Mouse (Mus musculus): ENCODE data around the gene Ergic1. TPM values are rescaled to one million over a fixed set of nuclear protein-coding genes. Genes with fewer than 3 reads are reported as not detected.

Gene Ergic1
- polyA plus RNA-seq, 1 experiment from 2014 or later = 130 TPM

DNA sequence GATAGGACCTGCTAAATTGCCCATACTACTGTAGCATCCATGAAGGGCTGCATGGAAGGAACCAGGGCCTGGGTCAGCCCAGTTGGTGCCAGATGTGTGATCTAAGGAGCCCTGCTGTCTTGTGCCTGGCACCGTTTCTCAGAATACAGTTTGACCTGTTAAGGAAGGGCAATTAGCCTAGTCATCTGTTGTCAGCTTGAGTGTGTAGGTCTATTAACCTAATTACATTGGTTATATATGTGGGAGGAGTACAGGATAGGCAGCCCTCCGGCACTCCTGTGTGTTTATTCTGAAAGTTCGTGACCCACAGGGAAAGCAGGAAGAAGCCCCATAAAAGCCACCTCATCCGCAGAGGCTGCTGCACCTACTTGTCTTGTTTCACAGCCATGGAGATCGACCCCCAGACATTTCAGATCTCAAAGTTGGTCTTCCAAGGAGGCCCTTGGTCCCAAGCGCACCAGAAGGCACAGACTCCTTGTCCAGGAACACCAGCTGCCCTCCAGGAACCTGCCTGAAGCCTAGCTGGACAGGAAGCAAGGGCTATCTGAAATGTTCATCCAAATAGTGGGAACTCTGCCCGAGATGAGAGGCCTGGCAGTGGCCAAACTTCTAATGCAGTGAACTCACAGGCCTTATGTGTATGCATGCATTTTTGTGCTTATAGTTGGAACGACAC, 6.0 kb downstream of the Ergic1 start:
- 42% methylated on average over 8 of the region's 8 CpGs for WGBS
- no peak overlapping the region for H3K9ac ChIP-seq
- no peaks in the 10 kb centered on the region for H3K9me3 ChIP-seq
- H3K4me1 ChIP-seq = peaks cover 19% of the 10 kb centered on the region
- H3K4me3 ChIP-seq = no peak overlapping the region
- no peak overlapping the region for H3K4me2 ChIP-seq
- no peak for ATAC-seq (ENCODE audit: insufficient number of reproducible peaks, low FRiP score, low TSS enrichment, low read depth)
- H3K36me3 ChIP-seq = peaks cover 73% of the 10 kb centered on the region
- H3K27ac ChIP-seq = 0 out of 2 replicates have a peak overlapping the region, but pooled peaks have one; percentile 44
- no peaks in the 10 kb centered on the region for H3K27me3 ChIP-seq

GRCm38 (mm10) chr17:26567818-26568173, 6.5 kb downstream of the Ergic1 start:
- Histone ChIP-seq H3K4me2 (no peak overlapping the region), H3K9ac (no peak overlapping the region), H3K27ac (no peak overlapping the region), H3K36me3 (peaks cover 74% of the 10 kb centered on the region), H3K4me3 (no peak overlapping the region), H3K9me3 (no peaks in the 10 kb centered on the region), H3K4me1 (peaks cover 14% of the 10 kb centered on the region), H3K27me3 (no peaks in the 10 kb centered on the region)
- WGBS = 87% methylated on average over 4 of the region's 4 CpGs
- ATAC-seq (ENCODE audit: insufficient number of reproducible peaks, low FRiP score, low TSS enrichment, low read depth) = no peak

GRCm38 (mm10) chr17:26569594-26570350, 8.5 kb downstream of the Ergic1 start:
- peaks cover 59% of the 10 kb centered on the region for H3K36me3 ChIP-seq
- H3K27ac ChIP-seq = no peak overlapping the region
- 79% methylated on average over 4 of the region's 4 CpGs for WGBS

GRCm38 (mm10) chr17:26570651-26571118, 9.4 kb downstream of the Ergic1 start:
- Histone ChIP-seq H3K9me3 (no peaks in the 10 kb centered on the region), H3K36me3 (peaks cover 51% of the 10 kb centered on the region), H3K9ac (no peak overlapping the region), H3K4me2 (no peak overlapping the region), H3K27me3 (no peaks in the 10 kb centered on the region), H3K27ac (no peak overlapping the region), H3K4me3 (no peak overlapping the region), H3K4me1 (peaks cover 18% of the 10 kb centered on the region)
- no peak for ATAC-seq (ENCODE audit: insufficient number of reproducible peaks, low FRiP score, low TSS enrichment, low read depth)
- WGBS = 83% methylated on average over 11 of the region's 11 CpGs

More at GRCm38 (mm10) chr17:26569594-26570350, 8.5 kb downstream of the Ergic1 start:
- Histone ChIP-seq H3K4me3 (no peak overlapping the region), H3K4me2 (no peak overlapping the region), H3K4me1 (peaks cover 16% of the 10 kb centered on the region), H3K27me3 (no peaks in the 10 kb centered on the region), H3K9ac (no peak overlapping the region), H3K9me3 (no peaks in the 10 kb centered on the region)
- no peak for ATAC-seq (ENCODE audit: insufficient number of reproducible peaks, low FRiP score, low TSS enrichment, low read depth)

DNA sequence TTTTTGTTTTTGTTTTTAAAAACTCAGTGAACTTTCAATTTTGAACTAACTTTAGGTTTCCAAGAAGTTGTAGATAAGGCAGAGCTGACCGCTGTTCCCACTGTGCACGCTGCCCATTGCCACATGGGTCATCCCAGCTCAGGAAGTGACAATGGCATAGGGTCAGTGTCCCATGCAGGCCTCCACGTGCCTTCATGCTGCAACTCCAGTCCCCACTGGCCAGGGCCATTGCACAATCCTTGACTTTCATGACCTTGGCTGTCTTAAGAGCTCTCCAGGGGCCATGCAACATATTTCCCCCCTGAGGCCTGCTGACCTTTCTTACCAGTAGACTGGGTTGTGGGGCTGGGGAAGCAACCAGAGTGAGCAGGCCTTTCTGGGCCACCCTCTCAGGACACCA, 10.1 kb downstream of the Ergic1 start:
- Histone ChIP-seq H3K36me3 (peaks cover 46% of the 10 kb centered on the region), H3K4me2 (no peak overlapping the region), H3K27ac (no peak overlapping the region), H3K27me3 (no peaks in the 10 kb centered on the region), H3K9me3 (no peaks in the 10 kb centered on the region), H3K4me3 (no peak overlapping the region), H3K4me1 (peaks cover 25% of the 10 kb centered on the region), H3K9ac (no peak overlapping the region)
- no peak for ATAC-seq (ENCODE audit: insufficient number of reproducible peaks, low FRiP score, low TSS enrichment, low read depth)
- whole genome bisulfite sequencing = 91% methylated on average over 3 of the region's 3 CpGs

- Histone ChIP-seq H3K4me1 (peaks cover 34% of the 10 kb centered on the region), H3K9me3 (no peaks in the 10 kb centered on the region), H3K9ac (no peak overlapping the region), H3K27me3 (no peaks in the 10 kb centered on the region), H3K4me2 (no peak overlapping the region), H3K36me3 (peaks cover 42% of the 10 kb centered on the region), H3K27ac (no peak overlapping the region), H3K4me3 (no peak overlapping the region)
- ATAC-seq (ENCODE audit: insufficient number of reproducible peaks, low FRiP score, low TSS enrichment, low read depth) = no peak
- 85% methylated on average over 11 of the region's 11 CpGs for WGBS
Observed at GRCm38 (mm10) chr17:26572265-26572664, 11.0 kb downstream of the Ergic1 start.

- 86% methylated on average over 11 of the region's 11 CpGs for WGBS
- H3K36me3 ChIP-seq = peaks cover 30% of the 10 kb centered on the region
- H3K27me3 ChIP-seq = no peaks in the 10 kb centered on the region
- no peaks in the 10 kb centered on the region for H3K9me3 ChIP-seq
- no peak overlapping the region for H3K4me2 ChIP-seq
- H3K4me3 ChIP-seq = no peak overlapping the region
- ATAC-seq (ENCODE audit: insufficient number of reproducible peaks, low FRiP score, low TSS enrichment, low read depth) = no peak
- H3K4me1 ChIP-seq = peaks cover 48% of the 10 kb centered on the region
- peak overlapping the region; percentile 27; the same call in 1 of the 2 replicates for H3K27ac ChIP-seq
- no peak overlapping the region for H3K9ac ChIP-seq
Observed at GRCm38 (mm10) chr17:26574118-26574517, 12.8 kb downstream of the Ergic1 start.

- 83% methylated on average over 5 of the region's 5 CpGs for WGBS
- ATAC-seq (ENCODE audit: insufficient number of reproducible peaks, low FRiP score, low TSS enrichment, low read depth) = no peak
- H3K36me3 ChIP-seq = peaks cover 25% of the 10 kb centered on the region
Observed at GRCm38 (mm10) chr17:26574701-26575100, 13.4 kb downstream of the Ergic1 start.

GRCm38 (mm10) chr17:26575786-26576690, 14.7 kb downstream of the Ergic1 start:
- H3K9me3 ChIP-seq = no peaks in the 10 kb centered on the region
- no peak overlapping the region for H3K9ac ChIP-seq
- H3K4me3 ChIP-seq = no peak overlapping the region
- H3K36me3 ChIP-seq = peaks cover 18% of the 10 kb centered on the region
- no peaks in the 10 kb centered on the region for H3K27me3 ChIP-seq
- peak overlapping the region; percentile 18; the same call in 1 of the 2 replicates for H3K27ac ChIP-seq
- ATAC-seq (ENCODE audit: insufficient number of reproducible peaks, low FRiP score, low TSS enrichment, low read depth) = no peak
- WGBS = 80% methylated on average over 12 of the region's 12 CpGs
- no peak overlapping the region for H3K4me2 ChIP-seq
- peaks cover 49% of the 10 kb centered on the region for H3K4me1 ChIP-seq

More at GRCm38 (mm10) chr17:26574701-26575100, 13.4 kb downstream of the Ergic1 start:
- Histone ChIP-seq H3K4me2 (no peak overlapping the region), H3K4me1 (peaks cover 50% of the 10 kb centered on the region), H3K9ac (no peak overlapping the region), H3K27me3 (no peaks in the 10 kb centered on the region), H3K4me3 (no peak overlapping the region), H3K9me3 (no peaks in the 10 kb centered on the region), H3K27ac (no peak overlapping the region)

DNA sequence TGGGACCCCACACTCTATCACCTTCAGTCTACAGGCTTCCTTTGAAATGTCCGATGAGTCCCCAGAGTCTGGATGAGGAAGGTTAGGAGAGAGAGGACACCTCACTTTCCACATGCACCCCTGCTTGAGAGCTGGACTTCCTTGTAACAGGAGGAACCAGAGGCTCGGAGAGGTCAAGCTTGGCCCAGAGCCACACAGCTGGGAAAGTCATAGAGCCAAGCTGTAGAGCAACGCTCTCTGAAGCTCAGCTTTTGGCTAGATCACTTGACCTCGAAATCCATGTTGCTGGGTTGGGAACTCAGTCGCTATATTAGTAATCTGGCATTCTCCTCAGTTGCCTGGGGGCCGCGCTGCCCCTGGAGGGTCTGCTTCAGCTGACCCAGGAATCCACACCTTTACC, 15.5 kb downstream of the Ergic1 start:
- Histone ChIP-seq H3K27me3 (no peaks in the 10 kb centered on the region), H3K4me3 (no peak overlapping the region), H3K9me3 (no peaks in the 10 kb centered on the region), H3K4me1 (peaks cover 49% of the 10 kb centered on the region), H3K4me2 (no peak overlapping the region), H3K9ac (no peak overlapping the region), H3K36me3 (peaks cover 16% of the 10 kb centered on the region), H3K27ac (peak overlapping the region; percentile 18; the same call in 1 of the 2 replicates)
- 0 out of 2 replicates have a peak, but pooled peaks have one; percentile 10 for ATAC-seq (ENCODE audit: insufficient number of reproducible peaks, low FRiP score, low TSS enrichment, low read depth)
- 68% methylated on average over 7 of the region's 7 CpGs for WGBS

- H3K9me3 ChIP-seq = no peaks in the 10 kb centered on the region
- no peak overlapping the region for H3K4me2 ChIP-seq
- H3K9ac ChIP-seq = no peak overlapping the region
- H3K27ac ChIP-seq = 0 out of 2 replicates have a peak overlapping the region, but pooled peaks have one; percentile 18
- no peak overlapping the region for H3K4me3 ChIP-seq
- no peak for ATAC-seq (ENCODE audit: insufficient number of reproducible peaks, low FRiP score, low TSS enrichment, low read depth)
- peaks cover 49% of the 10 kb centered on the region for H3K4me1 ChIP-seq
- H3K27me3 ChIP-seq = no peaks in the 10 kb centered on the region
- 70% methylated on average over 11 of the region's 11 CpGs for WGBS
- peaks cover 11% of the 10 kb centered on the region for H3K36me3 ChIP-seq
Observed at GRCm38 (mm10) chr17:26577309-26577708, 16.0 kb downstream of the Ergic1 start.
